Mouse (Mus musculus) CH12.LX (cell line): Measurements from ENCODE around the gene Ndufs4.

Experiments used
- BHLHE40 ChIP-seq: IDR thresholded peaks from 2 replicates; pipeline ENCODE4 v1.6.1; 2011; ENCODE audit warnings: mild to moderate bottlenecking, low read depth, low read length, improper control_type of control experiment
- CHD2 ChIP-seq: IDR thresholded peaks from 2 replicates; pipeline ENCODE4 v1.6.1; 2011; ENCODE audit warnings: low read length, improper control_type of control experiment
- CTCF ChIP-seq, 2 experiments: IDR thresholded peaks in 1 of 2; conservative IDR thresholded peaks in 1 of 2; 2 replicates each; pipeline ENCODE4 v1.5.1; 2011 to 2012; ENCODE audit warnings: low read depth in 2 of 2, low read length in 2 of 2, improper control_type of control experiment in 1 of 2, inconsistent platforms in 1 of 2, mild to moderate bottlenecking in 1 of 2, moderate library complexity in 1 of 2
- E2F4 ChIP-seq: IDR thresholded peaks from 2 replicates; pipeline ENCODE4 v1.6.1; 2011; ENCODE audit warnings: low read depth, low read length, improper control_type of control experiment; ENCODE audit not compliant: insufficient replicate concordance
- ETS1 ChIP-seq: conservative IDR thresholded peaks from 2 replicates; pipeline ENCODE4 v1.6.1; 2012; ENCODE audit warnings: low read depth, mild to moderate bottlenecking, inconsistent platforms, low read length, improper control_type of control experiment, moderate library complexity
- GABPA ChIP-seq: IDR thresholded peaks from 2 replicates; pipeline ENCODE4 v1.6.1; 2012; ENCODE audit warnings: low read depth, low read length, improper control_type of control experiment, inconsistent platforms; ENCODE audit not compliant: insufficient replicate concordance
- HCFC1 ChIP-seq: IDR thresholded peaks from 2 replicates; pipeline ENCODE4 v1.6.1; 2012; ENCODE audit warnings: low read depth, mild to moderate bottlenecking, inconsistent platforms, low read length, improper control_type of control experiment
- MAFK ChIP-seq: IDR thresholded peaks from 2 replicates; pipeline ENCODE4 v1.6.1; 2011; ENCODE audit warnings: low read length, improper control_type of control experiment; ENCODE audit not compliant: insufficient replicate concordance
- MAX ChIP-seq: IDR thresholded peaks from 2 replicates; pipeline ENCODE4 v1.6.1; 2011; ENCODE audit warnings: low read length, improper control_type of control experiment
- NELFE ChIP-seq: IDR thresholded peaks from 2 replicates; pipeline ENCODE4 v1.6.1; 2011; ENCODE audit warnings: low read depth, low read length, improper control_type of control experiment
- POLR2A ChIP-seq: IDR thresholded peaks from 2 replicates; pipeline ENCODE4 v1.6.1; 2011; ENCODE audit warnings: low read depth, mild to moderate bottlenecking, improper control_type of control experiment, low read length

DNA sequence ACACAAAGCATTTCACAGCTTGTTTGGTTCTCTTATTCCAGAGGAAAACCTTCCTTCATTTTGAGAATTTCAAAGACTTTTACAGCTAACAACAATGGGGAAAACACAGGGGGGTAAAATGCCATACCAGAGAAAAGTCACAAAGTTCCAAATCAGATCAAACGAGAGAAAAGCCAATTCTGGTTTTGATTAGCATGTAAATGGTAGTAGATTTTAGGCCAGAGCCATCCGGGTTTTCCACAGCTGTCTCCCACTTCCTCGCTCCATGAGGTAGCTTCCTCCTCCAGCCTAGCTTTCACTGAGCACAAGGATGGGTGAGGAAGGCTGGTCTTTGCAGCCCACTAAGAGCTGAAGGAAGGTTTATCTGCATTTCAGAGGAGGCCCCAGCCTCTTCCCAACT lies 90.3 kb downstream of the Ndufs4 start:
- no peak for TF ChIP-seq GABPA
- TF ChIP-seq CTCF (conservative IDR thresholded peaks at IDR 0.05 in 1 of 2, IDR thresholded peaks at IDR 0.05 in 1 of 2; ENCODE audit: low read depth in 2 of 2, low read length in 2 of 2), result no peak
- no peak for TF ChIP-seq ETS1
- no peak for TF ChIP-seq NELFE
- no peak for TF ChIP-seq MAX
- TF ChIP-seq CHD2, result no peak
- TF ChIP-seq E2F4, result no peak
- TF ChIP-seq POLR2A, result no peak
- no peak for TF ChIP-seq MAFK
- no peak for TF ChIP-seq BHLHE40
- TF ChIP-seq HCFC1, result no peak
